Mouse (Mus musculus) Patski (cell line): ENCODE results near the gene 4930583I09Rik. TPM values are rescaled to one million over a fixed set of nuclear protein-coding genes. Genes with fewer than 3 reads are reported as not detected.

Experiments
- ATAC-seq: fragments of 100-300 bp; one replicate; pipeline ENCODE4 v1.8.0; 2021
- CTCF ChIA-PET: fragments of 350-600 bp; sonication (Branson Sonifier 250); formaldehyde crosslinking; loops from one replicate; lab custom pipeline; 2022; ENCODE audit warnings: inconsistent platforms; lab: Charles Lee
- POLR2A ChIA-PET: fragments of 350-600 bp; sonication (Branson Sonifier 250); formaldehyde crosslinking; loops from one replicate; lab custom pipeline; 2022; ENCODE audit warnings: antibody characterized with exemption, inconsistent platforms; lab: Charles Lee
- DNase-seq: peaks from one replicate; pipeline ENCODE4 v3.0.0-alpha.2; 2011; ENCODE audit warnings: low read depth, low spot score
- H3K27me3 ChIP-seq: fragments of 371-371 bp; one replicate; pipeline ENCODE4 v1.5.1; 2021
- CTCF ChIP-seq: fragments of 100-300 bp; IDR thresholded peaks from one replicate; pipeline ENCODE4 v1.5.1; 2021
- in situ Hi-C: fragments of 300-500 bp; cut with MboI; formaldehyde crosslinking; loops from 3 replicates; pipeline ENCODE4 v1.11.1; 2018; ENCODE audit warnings: low pct_unique_long_range_greater_than_20kb, mixed read lengths
- polyA plus RNA-seq: library from polyadenylated mRNA; unstranded; gene quantifications from one replicate; pipeline ENCODE4 v1.2.3, GENCODE M21; 2021

4930583I09Rik gene
- polyA plus RNA-seq, 1 experiment from 2014 or later = not detected

DNA sequence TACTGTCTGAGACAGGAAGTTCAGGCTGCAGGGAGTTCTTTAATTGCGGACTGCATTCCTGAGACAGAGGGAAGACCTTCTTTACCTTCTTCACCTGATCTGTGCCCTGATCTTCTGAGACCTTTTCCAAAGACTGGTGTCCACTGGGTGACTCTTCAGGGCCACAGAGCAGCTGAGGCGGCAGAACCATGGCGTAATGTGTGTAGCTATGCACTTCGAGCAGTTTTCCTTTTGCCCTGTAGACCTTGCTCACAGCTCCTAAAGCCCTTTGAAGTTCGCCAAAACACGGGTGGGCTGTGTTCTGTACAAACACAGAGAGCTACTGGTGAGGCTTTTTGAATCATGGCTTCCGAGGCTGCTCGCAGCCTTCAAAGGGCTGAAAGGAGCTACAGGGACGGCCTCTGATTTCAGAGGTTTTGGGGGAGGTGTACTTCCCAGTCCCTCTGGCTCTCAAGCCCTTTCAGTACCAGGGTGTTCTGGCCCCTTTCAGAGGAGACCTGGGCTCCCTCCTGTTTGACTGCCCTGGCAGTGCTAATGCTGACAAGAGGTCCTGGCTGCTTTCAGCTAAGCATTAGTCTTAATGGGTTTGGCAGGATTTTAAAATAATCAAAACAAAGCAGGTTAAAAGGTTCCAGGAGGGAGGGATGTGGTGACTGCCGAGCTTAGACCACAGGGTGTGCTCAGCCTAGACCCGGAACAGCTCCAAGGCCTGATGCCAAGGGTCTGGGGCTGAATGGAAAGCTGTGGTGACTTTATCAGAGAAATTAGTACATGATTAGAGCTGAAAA is 33.5 kb downstream of the 4930583I09Rik start:
- DNase-seq = no peak
- CTCF ChIA-PET = interaction anchor here (1.1 kb wide), 1 partner anchor 34 kb away, joined by 3 read pairs; the partner anchor contains the start of gene 4930583I09Rik
- TF ChIP-seq CTCF = no peak
- no peaks in the 10 kb centered on the region for H3K27me3 ChIP-seq
- no peak for ATAC-seq
- POLR2A ChIA-PET = no interaction called here
- in situ Hi-C loops = no loop called here

DNA sequence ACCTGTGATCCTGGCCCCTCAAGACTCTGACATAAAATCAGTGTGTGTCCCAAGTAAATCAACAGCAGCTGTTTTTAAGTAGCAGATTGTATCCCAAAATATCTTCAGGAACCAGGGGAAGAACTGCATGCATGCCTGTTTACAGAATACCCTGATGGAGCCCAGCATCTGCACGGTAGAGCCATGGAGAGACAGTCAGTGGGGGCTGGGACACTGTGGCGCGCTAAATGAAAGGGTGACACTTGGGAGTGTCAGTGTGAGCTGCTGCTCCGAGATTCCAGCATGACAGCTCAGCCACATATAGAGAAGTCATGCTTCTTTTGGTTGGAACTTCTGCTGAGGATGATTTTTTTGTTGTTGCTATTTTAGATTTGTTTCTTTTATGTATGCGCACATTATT is 43.2 kb downstream of the 4930583I09Rik start:
- ChIA-PET CTCF (interaction anchor here (1.3 kb wide), 1 partner anchor 35 kb away, joined by 3 read pairs; no protein-coding TSS in a partner anchor), POLR2A (no interaction called here)
- peaks cover 30% of the 10 kb centered on the region for H3K27me3 ChIP-seq
- ATAC-seq (no peak), DNase-seq (no peak)
- in situ Hi-C loops = no loop called here
- no peak for TF ChIP-seq CTCF

DNA sequence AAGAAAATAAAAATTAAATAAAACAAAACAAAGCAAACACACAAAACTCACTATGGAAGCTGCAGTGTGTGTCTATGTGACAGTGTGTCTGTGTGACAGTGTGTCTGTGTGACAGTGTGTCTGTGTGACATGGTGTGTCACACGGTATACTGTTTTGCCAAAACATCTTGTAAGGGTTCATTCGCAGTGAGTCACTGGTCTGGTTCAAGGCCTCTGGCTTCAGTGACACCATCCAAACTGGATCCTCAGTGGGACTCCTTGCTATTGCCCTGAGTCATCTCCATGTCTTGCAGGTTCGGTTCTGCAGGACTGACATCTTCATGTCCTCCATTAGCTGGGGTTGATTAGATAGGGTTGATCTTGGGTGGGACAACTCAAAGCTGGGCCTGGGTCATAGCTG is 43.8 kb downstream of the 4930583I09Rik start:
- in situ Hi-C loops = no loop called here
- DNase-seq (no peak), ATAC-seq (no peak)
- H3K27me3 ChIP-seq = peaks cover 34% of the 10 kb centered on the region
- TF ChIP-seq CTCF = no peak
- CTCF ChIA-PET = interaction anchor here (1.3 kb wide), 1 partner anchor 36 kb away, joined by 3 read pairs; no protein-coding TSS in a partner anchor
- POLR2A ChIA-PET = no interaction called here

DNA sequence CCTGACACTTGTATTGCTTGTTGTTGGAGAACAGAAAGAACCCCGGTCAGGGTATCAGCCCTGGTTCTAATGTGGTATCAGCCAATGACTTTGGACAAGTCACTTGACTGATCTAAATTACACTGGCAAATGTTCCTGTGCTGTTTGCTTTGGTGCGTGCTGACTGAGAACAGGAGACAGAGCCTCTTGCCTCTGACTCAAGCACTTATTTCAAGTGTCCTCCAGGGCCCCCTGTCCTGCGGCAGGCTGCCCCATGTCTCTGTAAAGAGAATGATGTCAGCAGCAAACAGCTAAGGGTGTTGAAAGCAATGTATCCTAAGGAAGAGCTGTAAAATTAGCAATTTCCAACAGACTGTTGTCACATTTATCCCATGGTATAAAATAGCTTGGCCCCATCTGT is 46.7 kb downstream of the 4930583I09Rik start:
- DNase-seq (no peak), ATAC-seq (no peak)
- in situ Hi-C loops = no loop called here
- POLR2A ChIA-PET = no interaction called here
- CTCF ChIA-PET = interaction anchor here (0.6 kb wide), 2 partner anchors 16 to 28 kb away, joined by 3 read pairs; no protein-coding TSS in a partner anchor
- no peak for TF ChIP-seq CTCF
- peaks cover 29% of the 10 kb centered on the region for H3K27me3 ChIP-seq

DNA sequence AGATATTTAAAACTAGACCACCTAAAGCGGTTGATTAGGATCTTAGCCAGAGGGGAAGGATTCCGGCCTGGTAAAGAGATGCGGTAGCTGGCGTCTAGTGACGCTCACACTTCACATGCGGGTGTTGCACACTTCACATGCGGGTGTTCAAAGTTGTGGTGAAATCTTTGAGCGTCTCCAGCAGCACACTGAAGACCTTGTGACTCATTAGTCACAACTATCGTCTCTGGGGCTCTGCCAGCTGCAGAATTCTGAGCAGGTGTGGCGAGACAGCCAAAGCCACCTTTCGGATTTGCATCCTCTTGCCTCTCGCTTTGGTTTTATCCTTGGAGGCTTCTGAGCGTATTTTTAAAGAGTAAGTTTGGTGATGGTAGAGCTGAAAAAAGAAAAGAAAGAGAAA is 47.6 kb downstream of the 4930583I09Rik start:
- peaks cover 24% of the 10 kb centered on the region for H3K27me3 ChIP-seq
- no peak for TF ChIP-seq CTCF
- CTCF ChIA-PET = no interaction called here
- no peak for ATAC-seq
- in situ Hi-C loops = no loop called here
- POLR2A ChIA-PET = no interaction called here
- no peak for DNase-seq

DNA sequence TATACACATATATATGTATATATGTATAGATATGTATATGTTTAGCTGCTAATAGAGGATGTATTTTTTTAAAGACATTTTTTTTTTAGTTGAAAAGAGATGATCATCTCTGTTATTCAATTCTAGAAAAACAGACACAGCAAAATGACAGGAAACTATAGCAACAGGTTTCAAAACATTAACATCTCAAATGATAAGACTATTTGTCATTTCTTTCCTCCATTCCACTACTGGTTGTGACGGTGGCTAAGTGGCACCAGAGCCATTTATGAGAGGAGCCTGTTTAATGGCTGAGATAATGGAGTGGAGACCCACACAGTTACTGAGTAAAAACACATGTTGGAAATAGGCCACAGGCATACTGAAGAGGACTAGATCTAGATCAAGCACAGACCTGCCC is 49.9 kb downstream of the 4930583I09Rik start:
- ChIA-PET POLR2A (no interaction called here), CTCF (no interaction called here)
- peaks cover 24% of the 10 kb centered on the region for H3K27me3 ChIP-seq
- DNase-seq (no peak), ATAC-seq (no peak)
- in situ Hi-C loops = no loop called here
- TF ChIP-seq CTCF = no peak

Other genes with a start within 250 kb of the 4930583I09Rik start
- gene Man2a1, start 235.3 kb downstream of the 4930583I09Rik start, polyA plus RNA-seq = 54.9 TPM